Mouse (Mus musculus) retina, embryonic 14.5 days (tissue): Measurements from ENCODE around the gene Ftsj3.
A peak's percentile ranks its signal among the peaks of the same experiment; 100 is the strongest.

Experiments used
- DNase-seq: peaks from one replicate; pipeline ENCODE4 v3.0.0-alpha.2; 2015; ENCODE audit warnings: low spot score

Gene Ftsj3

GRCm38 (mm10) chr11:106255685-106256451 lies at the start of gene Ftsj3, which contains the start of gene Psmc5:
Gene Ftsj3, minus strand, starts transcription at chr11:106256079.
Gene Psmc5, plus strand, starts transcription at chr11:106256154.
- peak; percentile 98 for DNase-seq

GRCm38 (mm10) chr11:106305348-106306064 lies 49.6 kb upstream of the Ftsj3 start:
- DNase-seq = no peak

GRCm38 (mm10) chr11:106302634-106303033 lies 46.8 kb upstream of the Ftsj3 start:
- peak; percentile 89 for DNase-seq

- DNase-seq = no peak
Measured at GRCm38 (mm10) chr11:106301765-106302164, 45.9 kb upstream of the Ftsj3 start, which contains the start of gene Gh. Gene Gh, minus strand, starts transcription at chr11:106301865.

- no peak for DNase-seq
Measured at GRCm38 (mm10) chr11:106291861-106292260, 36.0 kb upstream of the Ftsj3 start.

- DNase-seq = no peak
Measured at GRCm38 (mm10) chr11:106290376-106290775, 34.5 kb upstream of the Ftsj3 start.

GRCm38 (mm10) chr11:106289369-106289768 lies 33.5 kb upstream of the Ftsj3 start:
- no peak for DNase-seq

GRCm38 (mm10) chr11:106286987-106287386 lies 31.1 kb upstream of the Ftsj3 start:
- no peak for DNase-seq

- DNase-seq = no peak
Measured at GRCm38 (mm10) chr11:106286206-106286605, 30.3 kb upstream of the Ftsj3 start.

GRCm38 (mm10) chr11:106284126-106284525 lies 28.2 kb upstream of the Ftsj3 start:
- no peak for DNase-seq

GRCm38 (mm10) chr11:106283371-106283770 lies 27.5 kb upstream of the Ftsj3 start:
- no peak for DNase-seq

GRCm38 (mm10) chr11:106282452-106282851 lies 26.6 kb upstream of the Ftsj3 start:
- no peak for DNase-seq

GRCm38 (mm10) chr11:106276454-106276853 lies 20.6 kb upstream of the Ftsj3 start, which contains the start of gene Tcam1:
Gene Tcam1, plus strand, starts transcription at chr11:106276672.
- DNase-seq = peak; percentile 94

- peak; percentile 15 for DNase-seq
Measured at GRCm38 (mm10) chr11:106274971-106275411, 19.1 kb upstream of the Ftsj3 start.

- DNase-seq = no peak
Measured at GRCm38 (mm10) chr11:106274374-106274773, 18.5 kb upstream of the Ftsj3 start.

- DNase-seq = no peak
Measured at GRCm38 (mm10) chr11:106273811-106274210, 17.9 kb upstream of the Ftsj3 start.

- DNase-seq = no peak
Measured at GRCm38 (mm10) chr11:106273311-106273684, 17.4 kb upstream of the Ftsj3 start.

GRCm38 (mm10) chr11:106272644-106273310 lies 16.9 kb upstream of the Ftsj3 start, which contains the start of gene Smarcd2:
Gene Smarcd2, minus strand, starts transcription at chr11:106272972.
- DNase-seq = peak; percentile 99

GRCm38 (mm10) chr11:106271794-106272643 lies 16.1 kb upstream of the Ftsj3 start:
- DNase-seq = no peak

- DNase-seq = no peak
Measured at GRCm38 (mm10) chr11:106271131-106271793, 15.4 kb upstream of the Ftsj3 start.

- DNase-seq = peak; percentile 30
Measured at GRCm38 (mm10) chr11:106269060-106269431, 13.2 kb upstream of the Ftsj3 start.
